Mouse (Mus musculus): ENCODE results near the gene Akap2. TPM values are rescaled to one million over a fixed set of nuclear protein-coding genes. Genes with fewer than 3 reads are reported as not detected.

Akap2 gene
- polyA plus RNA-seq, 1 experiment from 2014 or later = 2.2 TPM

- no peaks in the 10 kb centered on the region for H3K4me1 ChIP-seq (replicated peaks)
Measured at GRCm38 (mm10) chr4:57682944-57683343, 34.5 kb upstream of the Akap2 start.

GRCm38 (mm10) chr4:57684676-57685215 is 32.7 kb upstream of the Akap2 start:
- Histone ChIP-seq H3K27me3 (no peaks in the 10 kb centered on the region), H3K9ac (no peak overlapping the region), H3K36me3 (replicated peaks) (no peaks in the 10 kb centered on the region), H3K4me2 (no peak overlapping the region), H3K4me3 (replicated peaks) (no peak overlapping the region), H3K4me1 (replicated peaks) (no peaks in the 10 kb centered on the region), H3K27ac (replicated peaks) (no peak overlapping the region), H3K9me3 (replicated peaks) (no peaks in the 10 kb centered on the region)
- no peak for ATAC-seq (ENCODE audit: insufficient read depth)
- 59% methylated on average over 12 of the region's 12 CpGs for WGBS (ENCODE audit: insufficient replicate concordance)

More at GRCm38 (mm10) chr4:57682944-57683343, 34.5 kb upstream of the Akap2 start:
- WGBS (ENCODE audit: insufficient replicate concordance) = 66% methylated on average over 11 of the region's 11 CpGs
- Histone ChIP-seq H3K4me3 (replicated peaks) (no peak overlapping the region), H3K36me3 (replicated peaks) (no peaks in the 10 kb centered on the region), H3K27me3 (no peaks in the 10 kb centered on the region), H3K9me3 (replicated peaks) (no peaks in the 10 kb centered on the region), H3K9ac (no peak overlapping the region), H3K4me2 (no peak overlapping the region), H3K27ac (replicated peaks) (no peak overlapping the region)
- no peak for ATAC-seq (ENCODE audit: insufficient read depth)

GRCm38 (mm10) chr4:57686736-57687135 is 30.7 kb upstream of the Akap2 start:
- 61% methylated on average over 3 of the region's 3 CpGs for WGBS (ENCODE audit: insufficient replicate concordance)
- ATAC-seq (ENCODE audit: insufficient read depth) = no peak

GRCm38 (mm10) chr4:57687583-57687982 is 29.9 kb upstream of the Akap2 start:
- ATAC-seq (ENCODE audit: insufficient read depth) = no peak
- 57% methylated on average over 3 of the region's 3 CpGs for WGBS (ENCODE audit: insufficient replicate concordance)
- no peak overlapping the region for H3K27ac ChIP-seq (replicated peaks)
- no peak overlapping the region for H3K4me2 ChIP-seq
- H3K4me1 ChIP-seq (replicated peaks) = no peaks in the 10 kb centered on the region
- no peak overlapping the region for H3K9ac ChIP-seq
- H3K9me3 ChIP-seq (replicated peaks) = no peaks in the 10 kb centered on the region
- no peaks in the 10 kb centered on the region for H3K36me3 ChIP-seq (replicated peaks)
- no peak overlapping the region for H3K4me3 ChIP-seq (replicated peaks)
- no peaks in the 10 kb centered on the region for H3K27me3 ChIP-seq

More at GRCm38 (mm10) chr4:57686736-57687135, 30.7 kb upstream of the Akap2 start:
- Histone ChIP-seq H3K36me3 (replicated peaks) (no peaks in the 10 kb centered on the region), H3K9ac (no peak overlapping the region), H3K4me2 (no peak overlapping the region), H3K27ac (replicated peaks) (no peak overlapping the region), H3K9me3 (replicated peaks) (no peaks in the 10 kb centered on the region), H3K4me3 (replicated peaks) (no peak overlapping the region), H3K4me1 (replicated peaks) (no peaks in the 10 kb centered on the region), H3K27me3 (no peaks in the 10 kb centered on the region)

- 55% methylated on average over 9 of the region's 9 CpGs for WGBS (ENCODE audit: insufficient replicate concordance)
- no peaks in the 10 kb centered on the region for H3K9me3 ChIP-seq (replicated peaks)
- no peaks in the 10 kb centered on the region for H3K36me3 ChIP-seq (replicated peaks)
- no peaks in the 10 kb centered on the region for H3K27me3 ChIP-seq
- no peak for ATAC-seq (ENCODE audit: insufficient read depth)
- H3K9ac ChIP-seq = no peak overlapping the region
- H3K4me2 ChIP-seq = no peak overlapping the region
- H3K4me1 ChIP-seq (replicated peaks) = no peaks in the 10 kb centered on the region
- no peak overlapping the region for H3K4me3 ChIP-seq (replicated peaks)
- H3K27ac ChIP-seq (replicated peaks) = no peak overlapping the region
Measured at GRCm38 (mm10) chr4:57688131-57688530, 29.3 kb upstream of the Akap2 start.

- Histone ChIP-seq H3K27ac (replicated peaks) (no peak overlapping the region), H3K9ac (no peak overlapping the region), H3K4me2 (no peak overlapping the region), H3K27me3 (no peaks in the 10 kb centered on the region), H3K36me3 (replicated peaks) (no peaks in the 10 kb centered on the region), H3K4me3 (replicated peaks) (no peak overlapping the region), H3K4me1 (replicated peaks) (no peaks in the 10 kb centered on the region), H3K9me3 (replicated peaks) (no peaks in the 10 kb centered on the region)
- WGBS (ENCODE audit: insufficient replicate concordance) = 56% methylated on average over 6 of the region's 6 CpGs
- no peak for ATAC-seq (ENCODE audit: insufficient read depth)
Measured at GRCm38 (mm10) chr4:57690001-57690400, 27.5 kb upstream of the Akap2 start.

GRCm38 (mm10) chr4:57690805-57691204 is 26.7 kb upstream of the Akap2 start:
- no peak overlapping the region for H3K4me2 ChIP-seq
- no peaks in the 10 kb centered on the region for H3K9me3 ChIP-seq (replicated peaks)
- no peaks in the 10 kb centered on the region for H3K27me3 ChIP-seq
- H3K4me1 ChIP-seq (replicated peaks) = no peaks in the 10 kb centered on the region
- no peak for ATAC-seq (ENCODE audit: insufficient read depth)
- WGBS (ENCODE audit: insufficient replicate concordance) = 38% methylated on average over 1 of the region's 1 CpGs
- H3K4me3 ChIP-seq (replicated peaks) = no peak overlapping the region
- no peak overlapping the region for H3K27ac ChIP-seq (replicated peaks)
- H3K36me3 ChIP-seq (replicated peaks) = no peaks in the 10 kb centered on the region
- H3K9ac ChIP-seq = no peak overlapping the region

GRCm38 (mm10) chr4:57694356-57695136 is 22.9 kb upstream of the Akap2 start:
- H3K36me3 ChIP-seq (replicated peaks) = no peaks in the 10 kb centered on the region
- H3K4me1 ChIP-seq (replicated peaks) = no peaks in the 10 kb centered on the region
- H3K27me3 ChIP-seq = no peaks in the 10 kb centered on the region
- H3K27ac ChIP-seq (replicated peaks) = no peak overlapping the region
- no peak overlapping the region for H3K9ac ChIP-seq
- H3K4me3 ChIP-seq (replicated peaks) = no peak overlapping the region
- no peak for ATAC-seq (ENCODE audit: insufficient read depth)
- no peak overlapping the region for H3K4me2 ChIP-seq
- 54% methylated on average over 5 of the region's 5 CpGs for WGBS (ENCODE audit: insufficient replicate concordance)
- no peaks in the 10 kb centered on the region for H3K9me3 ChIP-seq (replicated peaks)

- ATAC-seq (ENCODE audit: insufficient read depth) = no peak
- Histone ChIP-seq H3K36me3 (replicated peaks) (no peaks in the 10 kb centered on the region), H3K4me2 (no peak overlapping the region), H3K9ac (no peak overlapping the region), H3K27ac (replicated peaks) (no peak overlapping the region), H3K27me3 (no peaks in the 10 kb centered on the region), H3K9me3 (replicated peaks) (no peaks in the 10 kb centered on the region), H3K4me1 (replicated peaks) (no peaks in the 10 kb centered on the region), H3K4me3 (replicated peaks) (no peak overlapping the region)
- 76% methylated on average over 11 of the region's 11 CpGs for WGBS (ENCODE audit: insufficient replicate concordance)
Measured at GRCm38 (mm10) chr4:57696955-57697354, 20.5 kb upstream of the Akap2 start.

- Histone ChIP-seq H3K4me2 (no peak overlapping the region), H3K9ac (no peak overlapping the region), H3K9me3 (replicated peaks) (no peaks in the 10 kb centered on the region), H3K27ac (replicated peaks) (no peak overlapping the region), H3K36me3 (replicated peaks) (no peaks in the 10 kb centered on the region), H3K27me3 (no peaks in the 10 kb centered on the region), H3K4me1 (replicated peaks) (no peaks in the 10 kb centered on the region), H3K4me3 (replicated peaks) (no peak overlapping the region)
- no peak for ATAC-seq (ENCODE audit: insufficient read depth)
- 67% methylated on average over 12 of the region's 12 CpGs for WGBS (ENCODE audit: insufficient replicate concordance)
Measured at GRCm38 (mm10) chr4:57697918-57698611, 19.4 kb upstream of the Akap2 start.

GRCm38 (mm10) chr4:57701576-57701975 is 15.9 kb upstream of the Akap2 start:
- Histone ChIP-seq H3K27me3 (no peaks in the 10 kb centered on the region), H3K36me3 (replicated peaks) (no peaks in the 10 kb centered on the region), H3K9me3 (replicated peaks) (no peaks in the 10 kb centered on the region), H3K27ac (replicated peaks) (no peak overlapping the region), H3K9ac (no peak overlapping the region), H3K4me2 (no peak overlapping the region), H3K4me1 (replicated peaks) (no peaks in the 10 kb centered on the region), H3K4me3 (replicated peaks) (no peak overlapping the region)
- ATAC-seq (ENCODE audit: insufficient read depth) = no peak
- 61% methylated on average over 5 of the region's 5 CpGs for WGBS (ENCODE audit: insufficient replicate concordance)
